Mouse (Mus musculus): ENCODE results near the gene Mdk. TPM values are rescaled to one million over a fixed set of nuclear protein-coding genes. Genes with fewer than 3 reads are reported as not detected.
A peak's percentile ranks its signal among the peaks of the same experiment; 100 is the strongest.

Gene Mdk
- polyA plus RNA-seq, 1 experiment from 2014 or later, result 587 TPM

- peaks cover 9% of the 10 kb centered on the region; the same call in 1 of the 2 replicates for H3K36me3 ChIP-seq
- H3K4me3 ChIP-seq (replicated peaks), result peak overlapping the region; percentile 60
- peaks cover 42% of the 10 kb centered on the region for H3K27me3 ChIP-seq (replicated peaks)
- ATAC-seq (ENCODE audit: insufficient read depth, low FRiP score, low read depth), result no peak
- H3K4me2 ChIP-seq, result peak overlapping the region; percentile 99
- no peak overlapping the region for H3K27ac ChIP-seq
- peaks cover 28% of the 10 kb centered on the region for H3K4me1 ChIP-seq
- H3K9me3 ChIP-seq, result no peaks in the 10 kb centered on the region
- peak overlapping the region; percentile 19; the same call in 1 of the 2 replicates for H3K9ac ChIP-seq
- 2% methylated on average over 31 of the region's 31 CpGs for WGBS
Measured at GRCm38 (mm10) chr2:91921181-91921789, 10.8 kb downstream of the Mdk start.

- no peaks in the 10 kb centered on the region for H3K9me3 ChIP-seq
- WGBS, result 51% methylated on average over 4 of the region's 4 CpGs
- no peak overlapping the region for H3K27ac ChIP-seq
Measured at GRCm38 (mm10) chr2:91920130-91920529, 12.0 kb downstream of the Mdk start.

GRCm38 (mm10) chr2:91917096-91917495, 15.0 kb downstream of the Mdk start:
- no peak overlapping the region for H3K9ac ChIP-seq
- no peak for ATAC-seq (ENCODE audit: insufficient read depth, low FRiP score, low read depth)
- peaks cover 9% of the 10 kb centered on the region for H3K4me1 ChIP-seq
- no peak overlapping the region for H3K4me2 ChIP-seq
- no peaks in the 10 kb centered on the region for H3K9me3 ChIP-seq
- H3K27me3 ChIP-seq (replicated peaks), result peaks cover 9% of the 10 kb centered on the region
- peaks cover 14% of the 10 kb centered on the region for H3K36me3 ChIP-seq
- H3K27ac ChIP-seq, result no peak overlapping the region
- H3K4me3 ChIP-seq (replicated peaks), result no peak overlapping the region
- 89% methylated on average over 7 of the region's 7 CpGs for WGBS

More at GRCm38 (mm10) chr2:91920130-91920529, 12.0 kb downstream of the Mdk start:
- H3K4me3 ChIP-seq (replicated peaks), result no peak overlapping the region
- H3K4me2 ChIP-seq, result no peak overlapping the region
- H3K9ac ChIP-seq, result no peak overlapping the region
- no peak for ATAC-seq (ENCODE audit: insufficient read depth, low FRiP score, low read depth)
- peaks cover 9% of the 10 kb centered on the region for H3K36me3 ChIP-seq
- H3K27me3 ChIP-seq (replicated peaks), result peaks cover 37% of the 10 kb centered on the region
- peaks cover 28% of the 10 kb centered on the region for H3K4me1 ChIP-seq

- no peak overlapping the region for H3K4me3 ChIP-seq (replicated peaks)
- H3K9ac ChIP-seq, result no peak overlapping the region
- peaks cover 3% of the 10 kb centered on the region for H3K27me3 ChIP-seq (replicated peaks)
- no peak overlapping the region for H3K27ac ChIP-seq
- no peaks in the 10 kb centered on the region for H3K9me3 ChIP-seq
- H3K36me3 ChIP-seq, result peaks cover 17% of the 10 kb centered on the region
- peaks cover 3% of the 10 kb centered on the region for H3K4me1 ChIP-seq
- no peak overlapping the region for H3K4me2 ChIP-seq
- no peak for ATAC-seq (ENCODE audit: insufficient read depth, low FRiP score, low read depth)
- 87% methylated on average over 7 of the region's 7 CpGs for WGBS
Measured at GRCm38 (mm10) chr2:91916346-91916977, 15.6 kb downstream of the Mdk start.

GRCm38 (mm10) chr2:91913328-91914110, 18.6 kb downstream of the Mdk start:
- no peaks in the 10 kb centered on the region for H3K4me1 ChIP-seq
- no peaks in the 10 kb centered on the region for H3K27me3 ChIP-seq (replicated peaks)
- H3K36me3 ChIP-seq, result peaks cover 28% of the 10 kb centered on the region
- no peaks in the 10 kb centered on the region for H3K9me3 ChIP-seq
- no peak for ATAC-seq (ENCODE audit: insufficient read depth, low FRiP score, low read depth)
- no peak overlapping the region for H3K4me3 ChIP-seq (replicated peaks)
- no peak overlapping the region for H3K4me2 ChIP-seq
- no peak overlapping the region for H3K9ac ChIP-seq
- no peak overlapping the region for H3K27ac ChIP-seq
- WGBS, result 87% methylated on average over 7 of the region's 7 CpGs

GRCm38 (mm10) chr2:91912616-91913015, 19.5 kb downstream of the Mdk start:
- Histone ChIP-seq H3K4me1 (no peaks in the 10 kb centered on the region), H3K4me2 (no peak overlapping the region), H3K36me3 (peaks cover 27% of the 10 kb centered on the region), H3K27me3 (replicated peaks) (no peaks in the 10 kb centered on the region), H3K4me3 (replicated peaks) (no peak overlapping the region), H3K9ac (no peak overlapping the region), H3K9me3 (no peaks in the 10 kb centered on the region), H3K27ac (no peak overlapping the region)
- 61% methylated on average over 3 of the region's 3 CpGs for WGBS
- 0 out of 2 replicates have a peak, but pooled peaks have one; percentile 27 for ATAC-seq (ENCODE audit: insufficient read depth, low FRiP score, low read depth)

GRCm38 (mm10) chr2:91906141-91906540, 26.0 kb downstream of the Mdk start:
- Histone ChIP-seq H3K36me3 (peaks cover 19% of the 10 kb centered on the region), H3K4me2 (no peak overlapping the region), H3K9me3 (no peaks in the 10 kb centered on the region), H3K4me1 (no peaks in the 10 kb centered on the region; the same call in 1 of the 2 replicates), H3K4me3 (replicated peaks) (no peak overlapping the region), H3K27ac (no peak overlapping the region), H3K27me3 (replicated peaks) (no peaks in the 10 kb centered on the region), H3K9ac (no peak overlapping the region)
- no peak for ATAC-seq (ENCODE audit: insufficient read depth, low FRiP score, low read depth)
- WGBS, result 83% methylated on average over 2 of the region's 2 CpGs

GRCm38 (mm10) chr2:91904618-91905307, 27.3 kb downstream of the Mdk start:
- Histone ChIP-seq H3K4me3 (replicated peaks) (no peak overlapping the region), H3K9me3 (no peaks in the 10 kb centered on the region), H3K27me3 (replicated peaks) (no peaks in the 10 kb centered on the region), H3K9ac (no peak overlapping the region), H3K36me3 (peaks cover 15% of the 10 kb centered on the region; the same call in 1 of the 2 replicates), H3K27ac (no peak overlapping the region), H3K4me2 (no peak overlapping the region), H3K4me1 (no peaks in the 10 kb centered on the region; the same call in 1 of the 2 replicates)
- 74% methylated on average over 5 of the region's 5 CpGs for WGBS
- no peak for ATAC-seq (ENCODE audit: insufficient read depth, low FRiP score, low read depth)

- Histone ChIP-seq H3K4me2 (no peak overlapping the region), H3K9ac (no peak overlapping the region), H3K27ac (no peak overlapping the region), H3K9me3 (no peaks in the 10 kb centered on the region), H3K4me1 (no peaks in the 10 kb centered on the region; the same call in 1 of the 2 replicates), H3K36me3 (0 out of 2 replicates have a peak, but pooled peaks cover 10% of the 10 kb centered on the region), H3K4me3 (replicated peaks) (no peak overlapping the region), H3K27me3 (replicated peaks) (no peaks in the 10 kb centered on the region)
- no peak for ATAC-seq (ENCODE audit: insufficient read depth, low FRiP score, low read depth)
- 90% methylated on average over 3 of the region's 3 CpGs for WGBS
Measured at GRCm38 (mm10) chr2:91903171-91903925, 28.7 kb downstream of the Mdk start.

GRCm38 (mm10) chr2:91902336-91902735, 29.8 kb downstream of the Mdk start:
- H3K9ac ChIP-seq, result no peak overlapping the region
- 69% methylated on average over 5 of the region's 5 CpGs for WGBS
- H3K27me3 ChIP-seq (replicated peaks), result no peaks in the 10 kb centered on the region
- 0 out of 2 replicates have a peak, but pooled peaks cover 10% of the 10 kb centered on the region for H3K36me3 ChIP-seq
- no peaks in the 10 kb centered on the region; the same call in 1 of the 2 replicates for H3K4me1 ChIP-seq
- H3K4me3 ChIP-seq (replicated peaks), result no peak overlapping the region
- H3K27ac ChIP-seq, result no peak overlapping the region
- ATAC-seq (ENCODE audit: insufficient read depth, low FRiP score, low read depth), result no peak
- no peak overlapping the region for H3K4me2 ChIP-seq
- no peaks in the 10 kb centered on the region for H3K9me3 ChIP-seq

GRCm38 (mm10) chr2:91900431-91900830, 31.7 kb downstream of the Mdk start:
- H3K9ac ChIP-seq, result no peak overlapping the region
- 90% methylated on average over 8 of the region's 8 CpGs for WGBS

More at GRCm38 (mm10) chr2:91900431-91900830, 31.7 kb downstream of the Mdk start:
- no peaks in the 10 kb centered on the region for H3K27me3 ChIP-seq (replicated peaks)
- no peak overlapping the region for H3K4me2 ChIP-seq
- no peaks in the 10 kb centered on the region; the same call in 1 of the 2 replicates for H3K4me1 ChIP-seq
- no peaks in the 10 kb centered on the region for H3K9me3 ChIP-seq
- 0 out of 2 replicates have a peak, but pooled peaks cover 3% of the 10 kb centered on the region for H3K36me3 ChIP-seq
- no peak for ATAC-seq (ENCODE audit: insufficient read depth, low FRiP score, low read depth)
- H3K4me3 ChIP-seq (replicated peaks), result no peak overlapping the region
- no peak overlapping the region for H3K27ac ChIP-seq

All from stomach, embryonic 15.5 days (tissue).